Mouse (Mus musculus) induced T-regulatory cell, adult 2 months (primary cell): ENCODE measurements at regions not wholly inside any gene's neighbourhood (a gene's known extent, or its start where the extent isn't known, plus 50 kb on each side); places are given as distances from the start of the nearest gene placed in this dataset.

ENCODE experiments used
- DNase-seq: peaks from one replicate; pipeline ENCODE4 v3.0.0-alpha.2; 2012; ENCODE audit warnings: low read depth

DNA sequence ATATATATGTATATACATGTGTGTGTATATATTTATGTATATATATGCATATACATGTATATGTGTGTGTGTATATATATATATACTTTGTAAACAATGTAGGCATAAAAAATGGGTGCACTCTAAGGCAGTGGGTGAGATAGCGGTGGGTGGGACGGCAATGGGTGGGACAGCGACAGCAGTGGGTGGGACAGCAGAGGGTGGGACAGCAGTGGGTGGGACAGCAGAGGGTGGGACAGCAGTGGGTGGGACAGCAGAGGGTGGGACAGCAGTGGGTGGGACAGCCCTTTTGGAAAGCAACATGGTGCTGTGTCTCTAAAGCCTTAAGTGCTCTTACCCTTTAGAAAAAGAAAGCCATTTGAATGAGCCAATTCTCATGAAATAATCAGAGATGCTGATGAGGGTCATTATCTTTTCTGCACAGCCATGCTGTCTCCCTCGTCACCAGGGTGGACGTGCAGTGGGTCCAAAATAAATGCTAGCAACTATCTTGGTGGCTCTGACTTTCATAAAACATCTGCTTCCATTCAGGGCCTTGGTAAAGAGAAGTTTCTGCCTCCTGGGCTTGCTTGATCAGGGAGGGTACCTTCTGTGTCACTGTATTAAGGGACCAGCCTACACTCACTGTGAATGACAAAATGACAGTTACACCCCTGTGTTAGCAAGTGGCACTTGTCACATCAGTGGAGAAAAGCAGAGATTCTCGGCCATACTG, 119.3 kb upstream of the Slc44a1 start:
- DNase-seq = no peak

DNA sequence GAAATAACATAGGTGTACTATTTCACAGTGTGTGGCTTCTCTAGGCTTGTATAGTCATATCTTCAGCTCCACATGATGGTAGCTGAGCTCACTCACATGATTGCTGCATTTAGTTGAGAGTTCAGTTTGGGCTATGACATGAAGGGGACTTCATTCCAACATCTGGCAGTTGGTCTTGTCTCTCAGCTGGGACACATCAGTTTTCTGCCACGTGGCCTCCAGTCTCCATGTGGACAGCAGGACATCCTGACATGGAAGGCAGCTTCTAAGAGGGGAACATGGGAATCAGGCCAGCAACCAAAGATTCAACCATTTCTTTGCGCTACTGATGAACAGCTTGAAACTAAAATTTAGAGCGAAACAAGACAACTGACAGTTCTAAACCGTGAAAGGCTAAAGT, 121.2 kb upstream of the Slc44a1 start:
- no peak for DNase-seq

DNA sequence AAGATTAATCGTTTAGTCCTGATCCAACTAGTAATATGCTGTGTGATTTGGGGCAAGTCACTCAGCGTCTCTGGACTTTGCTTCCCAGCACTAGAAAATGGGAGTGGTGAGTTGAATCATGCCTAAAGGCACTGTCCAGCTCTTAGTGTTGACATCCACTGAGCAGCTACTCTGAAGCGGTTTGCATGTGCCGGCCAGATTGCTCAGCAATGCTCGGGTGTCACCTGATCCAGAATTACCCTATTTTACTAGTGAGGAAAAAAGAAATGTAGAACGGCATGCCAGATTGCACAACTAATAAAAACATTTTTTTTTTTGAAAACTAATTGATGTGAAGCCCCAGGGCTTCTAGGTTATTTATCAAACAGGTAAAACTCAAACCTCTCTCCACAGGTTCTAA, 122.0 kb upstream of the Slc44a1 start:
- no peak for DNase-seq

DNA sequence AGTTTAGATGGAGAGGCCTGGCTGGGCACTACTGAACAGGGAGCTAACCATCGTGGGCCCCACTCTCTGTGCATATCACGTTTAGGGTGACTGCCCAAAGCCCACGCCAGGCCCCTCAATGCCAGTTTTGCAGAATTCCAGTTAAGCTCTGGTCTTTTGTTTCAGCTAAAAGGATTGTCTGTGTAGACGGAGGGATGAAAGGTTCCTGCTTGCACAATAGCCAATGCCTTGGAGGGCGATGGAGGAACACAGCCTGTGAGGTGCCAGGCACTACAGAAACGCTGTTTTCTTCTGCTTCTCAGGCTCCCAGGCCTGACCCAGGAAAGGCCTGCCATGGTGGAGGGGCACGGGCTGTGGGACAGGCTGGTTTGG, 122.8 kb upstream of the Slc44a1 start:
- no peak for DNase-seq

DNA sequence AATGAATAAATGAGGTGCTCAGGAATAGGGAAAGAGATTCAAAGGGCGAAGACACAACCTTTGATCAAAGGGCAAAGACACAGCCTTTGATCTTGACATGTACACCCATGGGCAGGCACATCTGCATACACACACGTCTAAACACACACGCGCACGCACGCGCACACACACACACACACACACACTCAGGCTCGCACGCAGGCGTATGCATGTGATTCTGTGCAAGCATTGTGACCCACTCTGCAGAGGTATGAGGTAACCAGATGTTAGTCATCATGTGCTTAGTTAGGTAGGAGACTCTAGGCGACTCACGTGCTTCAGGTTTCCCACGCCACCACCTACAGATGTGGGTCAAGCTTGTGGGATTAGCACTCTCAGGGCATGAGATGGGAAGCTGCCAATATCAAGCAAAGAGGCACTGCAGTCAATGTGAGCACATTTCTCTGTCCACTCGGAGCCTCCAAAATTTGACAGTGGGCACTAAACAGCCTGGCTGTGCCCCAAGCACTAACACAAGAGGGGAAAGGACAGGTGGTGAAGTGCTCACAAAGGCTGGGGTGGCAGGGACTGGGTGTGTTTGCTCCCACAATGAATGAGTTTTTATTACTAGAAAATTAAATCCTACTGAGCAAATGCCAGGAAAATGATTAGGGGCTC, 123.3 kb upstream of the Slc44a1 start:
- DNase-seq = no peak

DNA sequence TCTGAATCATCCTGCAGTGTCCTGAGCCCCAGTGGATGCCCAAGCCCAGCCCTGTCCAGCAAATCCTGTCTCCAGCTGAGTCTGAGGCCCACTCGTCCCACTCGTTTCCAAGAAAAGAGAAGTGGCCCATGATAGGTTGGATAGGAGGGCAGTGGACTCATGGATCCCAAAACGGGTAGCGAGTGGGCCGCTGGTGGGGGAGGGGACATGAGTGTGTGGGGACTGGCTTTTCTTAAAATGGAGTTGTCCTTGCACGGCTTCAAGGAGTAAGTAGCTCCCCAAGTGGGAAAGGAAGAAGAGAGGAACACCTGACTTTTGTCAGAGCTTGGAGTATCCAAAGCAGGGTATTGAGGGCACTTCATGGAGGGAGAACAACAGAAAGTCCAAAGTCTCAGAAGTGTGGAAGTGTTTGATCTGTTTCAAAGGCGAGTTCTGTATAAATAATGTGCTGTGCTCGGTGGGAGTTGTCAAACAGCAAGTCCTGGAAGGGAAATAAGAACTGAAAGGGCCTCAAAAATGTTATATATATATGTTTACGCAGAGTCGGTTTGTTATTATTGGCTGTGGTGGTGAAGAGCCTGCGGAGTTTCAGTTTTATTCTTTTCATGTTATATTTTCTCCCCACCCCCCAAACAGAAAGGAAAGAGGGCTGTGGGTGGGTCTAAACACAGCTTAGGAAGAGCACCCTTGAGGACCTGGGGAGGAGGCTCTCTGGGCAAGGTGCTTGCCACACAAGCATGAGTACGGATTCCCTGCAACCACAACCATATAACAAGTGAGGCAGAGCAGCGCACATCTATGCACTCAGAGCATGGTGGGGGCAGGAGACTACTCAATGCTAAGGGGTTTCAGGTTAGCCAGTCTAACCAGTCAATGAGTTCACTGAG, 124.1 kb upstream of the Slc44a1 start:
- DNase-seq = peak; percentile 3

DNA sequence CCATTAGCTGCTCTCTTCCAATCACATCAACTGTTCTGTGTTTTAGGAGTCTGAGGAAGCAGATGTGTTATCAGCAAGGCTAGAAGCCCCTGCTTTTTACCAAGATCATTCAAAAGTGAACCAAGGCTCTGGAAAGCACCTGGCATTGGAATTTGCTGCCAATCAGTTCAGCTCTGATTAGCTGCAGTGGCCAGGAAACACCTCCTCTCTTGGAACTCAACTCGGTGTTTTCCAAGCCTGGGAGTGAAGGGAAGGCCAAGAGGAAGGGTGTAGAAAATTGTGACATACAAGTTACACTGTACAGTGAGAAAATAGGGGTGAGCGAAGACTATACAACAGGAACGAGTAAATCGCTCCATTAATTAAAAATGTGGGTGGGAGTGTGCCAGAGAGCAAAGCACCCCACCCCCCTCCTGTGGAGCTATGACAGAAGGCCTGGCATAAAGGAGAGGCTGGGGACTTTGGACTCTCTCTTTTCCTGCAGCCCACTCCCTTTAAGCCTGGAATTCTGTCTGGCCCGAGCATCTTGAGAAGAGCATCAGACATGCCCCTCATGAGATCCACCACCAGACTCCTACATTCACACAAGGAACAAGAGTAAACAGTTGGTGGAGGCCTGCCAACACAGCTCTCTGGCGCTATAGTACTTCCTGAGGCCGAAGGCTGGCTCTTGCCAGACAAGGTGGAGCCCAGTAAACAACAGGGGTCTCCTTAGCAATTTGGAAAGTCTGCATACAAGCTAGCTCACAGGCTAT, 124.9 kb upstream of the Slc44a1 start:
- no peak for DNase-seq

DNA sequence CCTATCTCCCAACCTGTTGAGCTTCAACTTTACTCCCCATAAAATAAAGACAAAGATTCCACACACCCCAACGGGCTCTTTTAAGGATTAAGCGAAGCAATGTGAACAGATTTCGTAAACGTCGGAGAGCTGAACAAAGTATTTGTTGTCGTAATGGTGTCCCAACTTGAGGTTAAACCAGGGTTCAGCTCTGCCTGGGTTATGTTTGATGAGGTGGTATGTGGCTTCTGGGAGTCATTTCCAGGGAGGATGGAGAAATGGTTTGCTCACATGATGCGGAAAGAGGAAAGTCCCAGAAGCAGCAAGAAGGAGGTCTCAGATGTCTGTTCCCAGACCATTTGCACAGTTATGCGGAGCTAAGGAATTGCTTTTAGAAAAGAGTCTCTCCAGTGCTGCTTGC, 126.1 kb upstream of the Slc44a1 start:
- no peak for DNase-seq

DNA sequence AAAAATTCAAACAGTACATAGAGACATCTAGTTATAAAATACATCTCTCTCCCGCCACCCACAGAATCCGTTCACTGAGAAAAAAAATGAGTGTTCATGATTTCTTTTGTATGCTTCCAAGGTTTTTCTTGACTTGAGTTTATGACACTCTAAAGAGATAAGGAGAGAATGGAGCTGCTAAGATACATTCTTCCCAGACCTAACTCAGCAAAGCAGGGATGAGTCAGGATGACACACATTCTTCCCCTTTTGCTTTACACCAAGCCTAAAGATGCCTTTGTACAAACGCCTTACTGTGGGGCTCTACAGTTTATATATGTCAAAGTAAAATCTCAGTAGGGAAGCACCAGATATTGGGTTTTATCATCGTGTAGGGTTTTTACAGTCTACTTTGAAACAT, 133.1 kb upstream of the Slc44a1 start:
- no peak for DNase-seq

DNA sequence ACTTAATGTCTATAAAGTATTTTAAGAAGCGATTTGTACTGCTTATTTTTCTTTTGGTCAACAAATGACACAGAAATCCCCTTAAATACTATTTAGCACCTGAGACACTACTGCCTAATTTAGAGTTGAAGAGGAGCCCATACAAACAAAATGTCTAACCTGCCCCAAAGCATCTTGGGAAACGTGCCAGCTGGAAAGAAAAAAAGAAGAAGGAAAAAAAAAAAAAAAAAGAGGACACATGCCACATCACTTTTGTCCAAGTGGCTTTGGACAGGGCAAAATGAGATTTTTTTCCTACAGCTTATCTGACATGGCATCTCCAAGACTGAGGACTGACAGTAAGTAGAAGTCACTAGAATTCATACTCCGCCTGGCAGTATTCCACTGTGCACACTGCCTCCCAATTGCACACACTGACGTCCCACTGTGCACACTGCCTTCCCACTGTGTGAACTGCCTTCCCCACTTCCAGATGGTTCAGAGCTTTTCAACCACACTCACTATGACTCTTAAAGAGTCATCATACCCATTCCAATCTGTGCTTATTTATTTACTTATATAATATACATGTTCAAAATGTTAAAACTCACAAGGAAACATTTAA, 135.3 kb upstream of the Slc44a1 start:
- no peak for DNase-seq

DNA sequence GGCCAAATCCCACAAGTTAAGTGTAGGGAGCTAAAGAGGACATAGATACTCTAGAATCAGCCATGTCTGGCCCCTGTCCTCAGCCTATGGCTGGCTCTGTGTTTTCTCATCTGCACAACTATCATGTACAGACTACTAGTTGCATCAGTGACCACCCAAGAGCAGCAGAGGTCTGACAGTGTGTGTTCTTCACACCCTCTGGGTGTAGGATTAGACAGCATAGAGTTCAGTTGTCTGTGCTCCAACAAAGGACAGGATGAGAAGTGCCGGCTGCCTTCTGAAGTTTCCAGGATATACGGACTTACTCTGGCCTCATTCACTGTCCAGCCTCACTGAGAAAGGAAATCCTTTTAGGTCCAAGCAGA, 135.9 kb upstream of the Slc44a1 start:
- no peak for DNase-seq

DNA sequence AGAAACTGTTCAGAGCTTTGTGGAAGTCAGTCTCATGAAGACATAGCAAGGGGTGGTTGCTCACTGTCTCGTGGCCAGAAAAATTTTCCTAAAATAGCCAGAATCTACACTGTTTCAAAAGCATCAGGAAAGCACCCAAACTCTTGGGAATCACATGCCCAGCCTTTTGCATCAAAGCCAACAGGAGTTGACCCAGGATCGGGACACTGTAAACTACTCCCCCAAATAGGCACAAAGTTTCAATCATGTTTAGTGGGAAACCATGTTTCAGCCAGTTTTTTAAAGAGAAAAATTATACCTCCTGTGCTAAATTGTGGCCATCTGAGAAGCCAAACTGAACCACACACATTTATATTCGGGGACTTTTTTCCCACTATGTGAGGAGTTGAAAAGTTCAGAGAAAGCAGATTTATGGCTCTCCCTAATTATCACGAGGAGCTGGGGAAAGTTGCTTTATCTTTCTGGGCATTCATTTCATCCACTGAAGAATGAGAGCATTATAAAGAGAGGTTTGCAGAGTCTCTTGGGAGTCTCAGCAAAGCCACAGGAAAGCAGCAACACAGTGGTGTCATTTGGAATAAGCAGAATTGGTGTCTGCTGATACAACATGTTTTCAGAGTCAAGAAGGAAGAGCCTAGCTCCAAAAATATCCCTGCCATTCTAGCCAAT, 136.5 kb upstream of the Slc44a1 start:
- no peak for DNase-seq

DNA sequence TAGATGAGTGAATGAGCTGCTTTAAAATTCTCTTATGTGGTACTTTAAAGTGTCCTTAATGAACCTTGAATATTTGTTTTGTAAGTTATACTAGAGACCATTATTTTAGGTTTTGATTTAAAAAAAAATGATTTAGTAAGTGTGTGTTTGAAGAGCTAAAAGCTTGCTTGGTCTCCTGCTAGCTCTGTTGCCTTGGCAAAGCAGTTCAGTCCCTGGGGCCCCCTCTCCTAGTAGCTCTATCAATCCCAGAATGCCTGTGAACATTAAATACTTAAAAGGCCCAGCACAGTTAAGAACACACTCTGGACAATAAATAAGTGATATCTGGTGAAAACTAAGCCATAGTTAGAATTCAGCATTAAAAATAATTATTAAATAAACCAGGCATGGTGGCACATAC, 138.3 kb upstream of the Abca1 start:
- no peak for DNase-seq

DNA sequence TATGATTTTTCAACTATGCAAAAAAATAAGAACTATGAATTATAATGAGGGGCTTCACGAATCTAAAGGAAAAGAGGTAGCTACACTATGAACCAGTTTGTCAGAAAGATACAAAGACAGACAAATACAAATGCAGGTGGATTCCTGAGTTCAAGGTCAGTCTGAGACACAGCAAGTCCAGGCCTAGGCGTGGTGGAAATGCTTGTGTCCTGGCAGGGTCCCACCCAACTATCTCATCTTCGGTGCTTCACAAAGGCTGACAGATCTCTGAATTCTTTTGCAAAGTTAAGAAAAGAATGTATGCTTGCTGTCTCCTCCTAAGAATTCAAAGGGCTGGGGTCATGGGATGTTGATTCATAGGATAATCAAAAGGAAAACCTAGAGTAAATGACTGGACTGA, 132.9 kb upstream of the Abca1 start:
- no peak for DNase-seq

DNA sequence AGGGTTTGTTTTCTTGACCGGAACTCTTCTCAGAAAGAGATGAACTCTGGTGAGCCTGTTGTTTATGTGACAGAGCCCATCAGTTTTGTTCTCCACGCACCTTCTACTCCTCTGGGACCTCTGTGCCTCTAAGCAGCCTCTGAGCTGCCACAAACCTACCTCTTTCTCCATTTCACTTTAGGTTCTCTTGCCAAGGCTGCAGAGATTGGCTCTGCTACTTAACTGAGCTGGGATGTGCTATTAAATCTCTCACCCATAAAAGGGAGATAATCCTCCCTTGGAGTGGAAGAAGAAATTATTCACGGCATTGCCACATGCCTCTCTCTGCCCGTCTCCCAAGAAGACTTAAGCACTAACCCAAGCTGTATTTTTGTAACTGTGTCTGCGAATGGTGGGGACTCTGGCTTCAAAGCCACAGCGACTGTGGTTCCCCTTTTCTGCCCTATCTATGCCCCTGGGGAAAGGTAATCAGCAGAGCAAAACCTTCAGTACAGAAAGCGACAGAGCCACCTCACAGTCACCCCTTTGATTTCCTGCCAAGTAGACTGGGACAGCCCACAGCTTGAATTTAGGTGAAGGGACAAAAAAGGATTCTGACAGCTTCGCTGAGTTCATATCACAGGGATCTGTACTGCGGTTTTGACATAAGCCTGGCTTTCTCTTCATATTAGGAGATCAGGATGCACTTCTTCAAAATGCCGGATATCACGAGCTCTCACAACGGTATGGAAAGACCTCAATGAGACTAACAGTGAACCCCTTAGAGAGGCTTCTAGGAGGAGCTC, 118.2 kb upstream of the Abca1 start:
- DNase-seq = peak; percentile 8

DNA sequence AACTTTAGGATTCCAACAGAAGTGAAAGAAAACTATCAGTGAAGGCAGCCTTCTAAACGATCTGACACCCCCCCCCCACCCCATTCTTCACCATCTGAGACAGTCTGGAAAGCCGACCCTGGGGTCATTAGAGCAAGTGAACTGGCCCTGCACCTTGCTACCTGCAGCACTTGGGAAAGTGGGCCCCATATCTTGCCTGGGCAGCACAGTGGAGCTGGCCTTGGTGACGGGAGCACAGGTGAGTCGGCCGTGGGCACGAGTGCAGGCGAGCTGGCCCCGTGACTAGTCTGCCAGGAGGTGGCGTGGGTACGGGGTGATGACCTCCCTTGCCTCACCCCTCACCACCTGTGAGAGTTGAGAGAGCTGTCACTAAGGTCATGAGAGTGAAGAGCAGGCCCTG, 110.7 kb upstream of the Abca1 start:
- DNase-seq = no peak

DNA sequence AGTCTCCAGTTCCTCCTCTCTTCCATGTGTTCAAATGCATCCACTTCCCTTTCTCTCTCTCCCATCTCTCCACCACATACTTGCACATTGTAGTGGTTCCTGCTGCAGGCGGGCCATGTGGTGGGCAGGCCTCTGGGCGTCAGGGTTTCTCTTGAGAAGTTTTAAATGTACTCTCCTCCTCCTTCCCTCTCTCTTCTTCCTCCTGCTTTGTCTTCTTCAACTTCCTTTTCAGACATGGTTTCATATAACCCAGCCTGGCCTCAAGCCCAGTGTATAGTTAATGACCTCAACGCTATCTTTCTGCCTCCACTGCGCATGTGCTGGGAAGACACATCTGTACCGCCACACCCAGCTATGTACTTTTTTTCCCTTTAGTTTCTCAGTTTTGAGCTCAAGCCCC, 110.3 kb upstream of the Abca1 start:
- no peak for DNase-seq

DNA sequence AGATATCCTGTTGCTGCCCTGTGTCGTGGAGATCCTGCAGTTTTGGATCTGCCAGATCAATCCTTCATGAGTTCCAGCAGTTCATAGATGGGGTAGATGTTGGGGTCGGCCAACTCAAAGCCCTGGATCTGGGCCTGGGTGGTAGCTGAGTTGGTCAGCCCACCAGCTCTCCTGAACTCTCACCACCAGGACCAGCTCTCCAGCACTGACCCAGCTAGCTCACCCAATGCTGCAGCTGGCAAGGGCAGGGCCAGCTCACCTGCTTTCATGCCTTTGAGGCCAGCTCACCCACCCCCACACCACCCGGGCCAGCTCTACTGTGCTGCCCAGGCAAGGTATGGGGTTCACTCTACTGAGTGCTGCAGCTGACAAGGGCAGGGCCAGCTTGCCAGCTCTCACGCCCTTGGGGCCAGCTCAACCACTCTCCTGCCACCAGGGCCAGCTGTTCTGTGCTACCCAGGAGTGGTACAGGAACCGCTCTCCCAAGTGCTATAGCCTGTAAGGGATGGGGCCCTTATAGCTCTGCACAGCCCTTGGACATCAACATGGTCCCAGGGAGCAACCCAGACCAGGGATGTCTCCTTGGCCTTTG, 109.7 kb upstream of the Abca1 start:
- DNase-seq = no peak

DNA sequence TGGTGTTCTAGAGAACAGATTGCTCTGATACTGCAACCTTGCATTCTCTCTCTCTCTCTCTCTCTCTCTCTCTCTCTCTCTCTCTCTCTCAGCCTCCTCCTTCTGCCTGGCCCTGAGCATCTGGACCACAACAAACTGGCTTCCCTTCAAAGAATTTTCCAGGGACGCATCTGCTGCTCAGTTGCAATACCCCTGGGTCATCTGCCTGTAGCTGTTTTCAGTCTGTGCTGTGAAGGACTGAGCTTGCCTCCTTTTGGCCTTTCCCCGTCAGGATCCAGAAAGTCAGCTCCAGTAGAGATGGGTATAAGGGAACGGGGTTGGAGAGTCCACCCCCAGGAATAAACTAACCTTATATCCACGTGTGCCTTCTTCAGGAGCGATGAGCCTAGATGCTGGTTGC, 105.2 kb upstream of the Abca1 start:
- DNase-seq = no peak

DNA sequence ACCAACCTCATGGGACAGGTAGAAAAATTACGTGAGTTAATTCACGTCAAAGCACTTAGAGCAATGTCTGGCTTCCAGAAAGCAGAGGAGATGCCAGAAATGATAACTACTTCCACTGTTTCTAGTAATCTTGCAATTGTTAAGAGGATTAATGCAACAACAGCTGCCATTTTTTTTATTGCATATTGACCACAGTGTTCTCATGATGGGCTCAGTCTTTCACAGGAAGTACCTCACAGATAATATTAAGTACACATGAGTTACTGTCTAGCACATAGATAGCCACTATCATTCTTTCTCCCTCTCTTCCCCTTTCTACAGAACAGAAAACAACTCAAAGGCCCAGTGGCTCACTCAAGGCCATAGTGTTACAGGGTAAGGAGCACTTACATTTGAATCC, 104.8 kb upstream of the Abca1 start:
- DNase-seq = no peak
